Mouse (Mus musculus): ENCODE measurements around the gene Lhfp.
"Not testable (repeated sequence)": the region's sequence is repeated elsewhere in the genome, so short reads cannot be mapped to it uniquely, and the experiment has no call there.

The Lhfp gene

GRCm38 (mm10) chr3:53277993-53278392 lies 236.7 kb downstream of the Lhfp start:
- DNase-seq (ENCODE audit: low spot score) = no peak

DNA sequence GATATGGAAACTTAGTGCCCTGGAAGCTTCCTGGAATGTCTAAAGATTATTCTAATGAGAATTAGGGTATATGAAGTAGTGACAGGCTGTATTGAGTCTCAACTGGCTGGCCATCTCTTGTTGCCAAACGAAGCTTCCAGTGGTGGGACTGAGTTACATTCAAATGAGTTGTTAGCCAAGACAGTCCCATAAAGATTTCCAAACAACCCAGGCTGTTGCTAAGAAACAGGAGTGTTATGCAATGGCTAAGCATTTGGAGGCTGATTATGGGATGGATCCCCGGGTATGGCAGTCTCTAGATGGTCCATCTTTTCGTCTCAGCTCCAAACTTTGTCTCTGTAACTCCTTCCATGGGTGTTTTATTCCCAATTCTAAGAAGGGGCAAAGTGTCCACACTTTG lies 240.7 kb downstream of the Lhfp start:
- DNase-seq (ENCODE audit: low spot score) = not testable (repeated sequence)

GRCm38 (mm10) chr3:53284023-53284422 lies 242.7 kb downstream of the Lhfp start:
- no peak for DNase-seq (ENCODE audit: low spot score)

DNA sequence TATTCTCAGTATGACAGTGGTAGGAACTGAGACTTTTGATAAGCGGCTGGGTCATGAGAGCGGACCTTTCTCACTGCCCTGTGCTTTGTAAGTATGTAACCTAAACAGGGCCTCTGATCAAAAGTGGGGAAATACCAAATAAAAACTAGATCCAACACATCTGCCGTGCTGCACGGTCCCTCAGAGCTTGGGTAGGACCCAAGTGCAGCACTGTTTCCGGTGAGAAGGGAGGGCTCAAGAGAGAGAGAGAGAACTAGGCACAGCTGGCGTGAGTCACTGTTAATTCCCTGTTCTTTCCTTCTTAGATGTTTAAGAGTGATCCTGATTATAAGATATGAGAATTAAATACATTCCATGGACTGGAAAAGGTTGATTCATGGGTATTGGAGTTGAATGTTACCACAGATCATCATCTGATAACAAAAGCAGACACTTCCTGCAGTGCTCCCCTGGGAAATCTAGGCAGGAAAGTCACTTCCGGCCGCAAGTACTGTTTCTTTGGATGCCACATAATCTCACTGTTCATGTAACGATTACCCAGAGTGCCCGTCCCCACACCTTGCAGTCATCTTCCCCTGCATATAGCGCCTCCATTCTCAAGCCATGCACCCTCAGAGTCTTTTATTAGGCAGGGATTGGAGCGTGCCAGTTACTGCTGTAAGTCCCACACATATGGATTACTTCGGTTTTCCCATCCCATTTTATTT lies 243.3 kb downstream of the Lhfp start:
- no peak for DNase-seq (ENCODE audit: low spot score)

DNA sequence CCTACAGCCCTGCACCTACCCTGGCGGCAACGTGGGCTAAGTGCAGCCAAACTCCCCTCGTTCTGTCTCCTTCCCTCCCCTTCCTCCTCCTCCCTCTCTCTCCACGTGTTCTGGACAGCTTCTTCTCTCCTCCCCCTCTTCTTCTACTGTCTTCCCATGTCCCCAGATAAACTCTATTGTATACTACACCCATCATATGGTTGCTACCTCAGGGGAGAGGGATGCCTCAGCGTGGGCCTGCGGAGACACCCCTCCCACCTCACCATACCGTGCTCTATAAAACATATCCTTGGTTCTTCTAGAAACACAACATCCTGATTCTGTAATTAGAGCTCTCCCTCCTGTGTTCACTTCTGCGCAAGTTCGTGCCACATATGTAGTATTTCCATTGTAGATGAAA lies 247.3 kb downstream of the Lhfp start:
- no peak for DNase-seq (ENCODE audit: low spot score)

- DNase-seq (ENCODE audit: low spot score) = no peak
These were observed 248.4 kb downstream of the Lhfp start for GRCm38 (mm10) chr3:53289589-53290219.

GRCm38 (mm10) chr3:53291185-53291584 lies 249.9 kb downstream of the Lhfp start:
- DNase-seq (ENCODE audit: low spot score) = no peak

- no peak for DNase-seq (ENCODE audit: low spot score)
These were observed 250.6 kb downstream of the Lhfp start for GRCm38 (mm10) chr3:53291945-53292344.

- no peak for DNase-seq (ENCODE audit: low spot score)
These were observed 251.1 kb downstream of the Lhfp start for GRCm38 (mm10) chr3:53292474-53292873.

- no peak for DNase-seq (ENCODE audit: low spot score)
These were observed 251.7 kb downstream of the Lhfp start for GRCm38 (mm10) chr3:53292979-53293378.

GRCm38 (mm10) chr3:53293901-53294433 lies 252.6 kb downstream of the Lhfp start:
- DNase-seq (ENCODE audit: low spot score) = no peak

GRCm38 (mm10) chr3:53294855-53295254 lies 253.5 kb downstream of the Lhfp start:
- DNase-seq (ENCODE audit: low spot score) = no peak

- DNase-seq (ENCODE audit: low spot score) = no peak
These were observed 260.5 kb downstream of the Lhfp start for GRCm38 (mm10) chr3:53301866-53302265.

- no peak for DNase-seq (ENCODE audit: low spot score)
These were observed 263.0 kb downstream of the Lhfp start for GRCm38 (mm10) chr3:53304123-53304900.

DNA sequence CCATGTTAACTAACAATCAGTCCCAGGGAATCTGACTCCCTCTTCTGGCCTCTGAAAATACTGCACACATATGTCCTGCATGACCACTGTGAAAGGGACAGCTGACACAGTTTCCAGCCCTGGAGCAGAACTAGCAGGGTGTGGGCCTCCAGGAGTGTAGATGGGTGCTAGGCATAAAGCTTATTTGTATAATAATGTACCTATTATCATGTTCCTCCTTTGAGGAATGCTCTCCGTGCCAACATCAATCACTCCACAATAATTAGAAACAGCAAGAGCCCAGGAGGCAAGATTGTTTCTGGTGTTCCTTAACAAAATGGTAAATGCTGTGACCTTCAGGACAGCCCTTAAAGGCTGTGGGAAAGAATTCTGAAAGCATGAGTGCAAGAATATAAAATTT lies 264.5 kb downstream of the Lhfp start:
- DNase-seq (ENCODE audit: low spot score) = no peak

DNA sequence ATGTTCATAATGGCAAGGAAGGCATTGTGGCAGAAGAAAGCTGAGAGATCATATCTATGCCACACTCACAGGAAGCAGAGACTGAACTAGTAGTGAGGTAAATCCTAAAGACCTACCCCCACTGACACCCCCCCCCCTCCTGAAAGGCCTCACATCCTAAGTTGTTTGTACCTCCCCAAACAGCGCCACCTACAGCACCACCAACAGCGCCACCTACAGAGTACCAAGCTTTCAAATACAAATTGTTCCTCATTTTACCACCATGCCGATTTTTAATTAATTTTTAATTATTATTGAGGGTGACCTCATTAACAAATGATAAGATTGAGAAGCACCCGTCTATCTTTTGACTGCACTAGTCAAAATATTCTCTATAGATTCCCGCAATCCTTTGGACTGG lies 267.3 kb downstream of the Lhfp start:
- DNase-seq (ENCODE audit: low spot score) = no peak

DNA sequence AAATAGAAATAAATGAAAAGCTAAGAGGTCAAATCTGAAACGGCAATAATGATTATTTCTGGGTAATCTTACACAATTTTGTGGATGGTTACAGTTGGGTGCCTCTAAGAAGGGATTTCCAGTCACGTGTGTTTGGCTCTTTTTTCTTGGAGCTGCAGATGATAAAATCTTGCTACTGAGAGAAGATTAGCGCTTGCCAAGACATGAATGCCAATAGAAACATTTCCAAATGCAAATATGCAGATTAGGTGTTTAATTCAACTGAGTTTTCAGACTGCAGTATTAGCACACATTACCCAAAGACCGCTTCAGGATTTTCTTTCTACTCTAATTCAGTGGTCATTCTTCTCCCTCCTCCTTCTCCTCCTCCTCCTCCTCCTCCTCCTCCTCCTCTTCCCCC lies 268.8 kb downstream of the Lhfp start:
- DNase-seq (ENCODE audit: low spot score) = no peak

DNA sequence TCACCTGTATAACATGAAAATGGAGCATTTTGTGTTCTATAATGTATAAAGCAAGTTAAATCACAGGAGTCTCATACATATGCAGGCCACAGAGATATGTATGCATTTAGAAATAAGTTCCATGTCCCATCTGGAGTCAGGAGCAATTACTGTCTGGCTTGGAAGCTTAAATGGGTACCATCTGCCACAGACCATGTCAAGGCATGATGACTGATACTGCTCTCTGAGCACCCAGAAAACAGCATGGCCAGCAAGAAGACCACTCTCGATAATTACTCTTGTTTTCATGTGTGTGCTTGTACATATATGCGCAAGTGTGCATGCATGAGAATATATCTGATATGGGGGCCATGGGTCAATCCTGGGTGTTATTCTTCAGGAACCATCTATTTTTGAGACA lies 269.3 kb downstream of the Lhfp start:
- DNase-seq (ENCODE audit: low spot score) = no peak

Data from embryo, embryonic 10 days (tissue).